Mouse (Mus musculus) embryonic facial prominence, embryonic 14.5 days (tissue): ENCODE data around the gene Smap1. TPM values are rescaled to one million over a fixed set of nuclear protein-coding genes. Genes with fewer than 3 reads are reported as not detected.
A peak's percentile ranks its signal among the peaks of the same experiment; 100 is the strongest.

Source experiments
- ATAC-seq: fragments of 200-750 bp; cut with Nextera tagmentation; 2 replicates; pipeline ENCODE4 v1.8.0; 2017; ENCODE audit warnings: low read depth, moderate number of reproducible peaks, moderate TSS enrichment
- DNase-seq: peaks from one replicate; pipeline ENCODE4 v3.0.0-alpha.2; 2015; ENCODE audit warnings: low spot score
- H3K27ac ChIP-seq: fragments of 300-500 bp; sonication (generic); replicated peaks from 2 replicates; pipeline ENCODE4 v1.5.1; 2014; ENCODE audit warnings: low read depth, mild to moderate bottlenecking, low read length, moderate library complexity
- H3K27me3 ChIP-seq: fragments of 300-500 bp; sonication (generic); replicated peaks from 2 replicates; pipeline ENCODE4 v1.6.1; 2014; ENCODE audit warnings: low read length; ENCODE audit not compliant: control insufficient read depth, insufficient read depth
- H3K36me3 ChIP-seq: fragments of 300-500 bp; sonication (generic); 2 replicates; pipeline ENCODE4 v1.6.1; 2014; ENCODE audit warnings: low read length, mixed read lengths; ENCODE audit not compliant: control insufficient read depth, insufficient read depth
- H3K4me1 ChIP-seq: fragments of 300-500 bp; sonication (generic); 2 replicates; pipeline ENCODE4 v1.6.1; 2014; ENCODE audit warnings: antibody characterized with exemption, low read length; ENCODE audit not compliant: control insufficient read depth, insufficient read depth
- H3K4me2 ChIP-seq: fragments of 300-500 bp; sonication (generic); 2 replicates; pipeline ENCODE4 v1.6.1; 2014; ENCODE audit warnings: low read depth, mild to moderate bottlenecking, low read length, moderate library complexity, mixed read lengths
- H3K4me3 ChIP-seq: fragments of 300-500 bp; sonication (generic); 2 replicates; pipeline ENCODE4 v1.5.1; 2014; ENCODE audit warnings: low read depth, mild to moderate bottlenecking, low read length
- H3K9ac ChIP-seq: fragments of 300-500 bp; sonication (generic); 2 replicates; pipeline ENCODE4 v1.6.1; 2014; ENCODE audit warnings: low read depth, mild to moderate bottlenecking, low read length, moderate library complexity, mixed read lengths
- H3K9me3 ChIP-seq: fragments of 300-500 bp; sonication (generic); 2 replicates; pipeline ENCODE4 v1.6.1; 2016; ENCODE audit warnings: low read length; ENCODE audit not compliant: control insufficient read depth
- WGBS: fragments of 180-500 bp; shearing (Covaris S2); extraction: QIAGEN DNeasy Blood & Tissue Kit; methylation state at CpG from one replicate; pipeline ENCODE4 v1.1.7; 2014; 5-methylcytosine and 5-hydroxymethylcytosine counted together
- polyA plus RNA-seq: library from polyadenylated mRNA; unstranded; fragments of >200 nt; fragmentation: Nextera tagmentation; extraction: Ambion mirVana; gene quantifications from 2 replicates; pipeline ENCODE4 v1.2.1, GENCODE M21; 2014

Gene Smap1
- polyA plus RNA-seq, 1 experiment from 2014 or later, result 55.4 TPM

DNA sequence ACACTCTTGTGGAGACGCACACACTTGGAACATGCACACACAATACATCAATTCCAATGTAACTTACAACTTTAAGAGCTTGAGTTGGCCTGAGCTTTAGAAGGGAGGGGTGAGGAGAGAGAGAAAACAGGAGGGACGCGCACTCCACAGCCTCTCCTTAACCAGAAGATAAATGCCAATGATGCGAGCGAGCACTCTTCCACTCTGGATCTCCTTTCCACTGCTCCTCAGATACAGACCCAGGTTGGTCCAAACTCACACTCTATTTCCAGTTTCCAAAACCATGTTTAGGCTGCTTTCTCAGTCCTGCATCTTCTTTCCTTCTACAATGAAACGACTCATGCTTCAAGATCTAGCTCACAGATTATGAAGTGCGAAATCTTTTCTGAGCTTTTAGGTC is 56.6 kb downstream of the Smap1 start:
- WGBS, result 93% methylated on average over 7 of the region's 7 CpGs
- Histone ChIP-seq H3K36me3 (peaks cover 8% of the 10 kb centered on the region), H3K4me2 (no peak overlapping the region), H3K4me3 (no peak overlapping the region), H3K9ac (no peak overlapping the region), H3K27me3 (no peaks in the 10 kb centered on the region), H3K4me1 (peaks cover 3% of the 10 kb centered on the region; the same call in 1 of the 2 replicates), H3K27ac (no peak overlapping the region), H3K9me3 (no peaks in the 10 kb centered on the region)
- DNase-seq (no peak), ATAC-seq (no peak)

DNA sequence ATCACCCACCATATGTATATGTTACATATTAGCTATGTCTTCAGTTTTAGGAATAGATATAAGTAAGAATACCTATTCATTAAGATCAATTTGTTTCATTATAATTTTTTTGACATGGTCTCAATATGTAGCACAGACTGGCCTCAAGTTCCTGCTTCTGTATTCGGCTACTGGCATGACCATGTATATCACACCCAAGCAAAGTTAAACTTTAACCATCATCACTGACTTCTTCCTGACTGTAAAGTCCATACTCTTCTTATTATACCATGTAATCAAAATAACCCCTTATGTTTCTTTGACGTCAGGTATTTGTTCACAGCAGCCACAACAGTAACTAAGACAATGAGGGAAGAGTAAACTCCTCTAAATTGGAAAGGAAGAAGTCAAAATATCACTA is 61.2 kb downstream of the Smap1 start:
- Histone ChIP-seq H3K9ac (no peak overlapping the region), H3K27ac (no peak overlapping the region), H3K4me3 (no peak overlapping the region), H3K4me2 (no peak overlapping the region), H3K4me1 (no peaks in the 10 kb centered on the region), H3K27me3 (no peaks in the 10 kb centered on the region), H3K36me3 (peaks cover 34% of the 10 kb centered on the region), H3K9me3 (no peaks in the 10 kb centered on the region)
- DNase-seq (no peak), ATAC-seq (no peak)
- WGBS, result 90% methylated on average over 2 of the region's 2 CpGs

DNA sequence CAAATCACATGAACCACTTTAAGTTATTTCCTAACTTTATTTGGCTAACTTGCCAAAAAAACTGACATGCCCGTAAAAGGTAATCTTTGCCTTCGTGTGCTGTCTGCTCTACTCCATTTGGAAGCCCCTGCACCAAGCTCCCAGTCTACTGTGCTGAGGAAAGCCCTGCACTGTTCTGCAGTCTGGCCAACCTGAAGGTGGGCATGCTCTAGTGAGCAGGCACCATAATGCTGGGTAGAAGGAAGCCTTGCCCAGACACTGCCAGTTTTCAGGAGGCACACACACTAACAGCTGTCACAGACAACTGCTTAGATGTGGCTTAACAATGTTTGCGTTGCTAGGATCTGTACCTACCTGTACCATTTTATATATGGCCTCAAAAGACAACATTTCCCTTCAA is 66.5 kb downstream of the Smap1 start:
- WGBS, result 78% methylated on average over 3 of the region's 3 CpGs
- DNase-seq, result no peak
- H3K9me3 ChIP-seq, result no peaks in the 10 kb centered on the region
- no peak overlapping the region for H3K4me3 ChIP-seq
- H3K4me1 ChIP-seq, result no peaks in the 10 kb centered on the region
- H3K9ac ChIP-seq, result no peak overlapping the region
- no peak for ATAC-seq
- H3K27me3 ChIP-seq, result no peaks in the 10 kb centered on the region
- no peak overlapping the region for H3K4me2 ChIP-seq
- H3K27ac ChIP-seq, result no peak overlapping the region
- H3K36me3 ChIP-seq, result peaks cover 53% of the 10 kb centered on the region

DNA sequence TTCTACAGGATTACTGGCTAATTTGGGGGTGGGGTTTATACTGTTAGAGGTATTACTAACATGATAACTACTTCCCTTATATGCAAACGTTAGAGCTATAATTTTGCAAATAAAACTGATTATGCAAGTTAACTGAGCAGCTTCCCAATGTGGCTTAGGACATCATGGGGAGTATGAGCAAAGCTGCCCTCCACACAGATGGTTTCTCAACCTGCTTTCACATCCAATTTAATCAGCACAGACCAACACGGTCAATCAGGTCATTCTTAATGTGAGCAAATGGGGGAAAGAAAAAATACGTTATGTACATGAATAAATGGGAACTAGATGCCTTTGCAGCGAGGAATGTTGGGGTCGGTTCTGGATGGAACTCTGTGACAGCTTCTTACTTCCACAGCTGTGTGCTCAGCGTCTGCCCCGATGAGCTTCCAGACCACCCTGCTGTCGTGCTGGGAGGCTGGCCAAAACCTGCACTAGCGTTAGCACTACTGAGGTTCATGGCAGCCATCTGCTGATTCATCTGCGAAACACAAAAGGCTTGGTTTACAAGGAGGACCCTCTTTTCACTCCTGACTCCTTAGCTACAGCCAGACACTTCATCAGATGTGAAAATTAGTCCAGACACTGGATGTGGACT is 76.0 kb downstream of the Smap1 start:
- Histone ChIP-seq H3K36me3 (peaks cover 61% of the 10 kb centered on the region), H3K4me1 (no peaks in the 10 kb centered on the region), H3K27me3 (no peaks in the 10 kb centered on the region), H3K27ac (no peak overlapping the region), H3K9ac (no peak overlapping the region), H3K9me3 (no peaks in the 10 kb centered on the region), H3K4me2 (no peak overlapping the region), H3K4me3 (no peak overlapping the region)
- 71% methylated on average over 10 of the region's 10 CpGs for WGBS
- DNase-seq, result peak; percentile 61
- peak; percentile 56; the same call in 1 of the 2 replicates for ATAC-seq

DNA sequence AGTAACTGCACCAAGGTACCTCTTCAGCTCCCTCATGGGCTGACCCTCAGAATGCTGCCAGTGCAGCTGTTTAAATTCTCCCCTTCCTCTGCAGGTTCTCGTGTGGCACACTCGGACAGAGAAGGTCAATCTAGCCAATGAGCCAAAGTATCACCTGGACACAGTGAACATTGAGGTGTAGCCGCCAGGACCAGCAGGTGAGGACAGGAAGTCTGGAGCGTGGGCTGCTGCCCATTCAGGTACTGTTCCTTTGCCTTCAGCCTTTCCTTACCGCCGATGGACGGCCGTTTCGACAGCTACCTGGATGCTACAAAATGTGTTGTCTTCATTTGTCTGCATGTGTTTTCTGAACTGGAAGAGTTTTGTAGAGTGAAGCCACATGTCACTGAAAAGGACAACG is 77.1 kb downstream of the Smap1 start:
- WGBS, result 91% methylated on average over 10 of the region's 10 CpGs

DNA sequence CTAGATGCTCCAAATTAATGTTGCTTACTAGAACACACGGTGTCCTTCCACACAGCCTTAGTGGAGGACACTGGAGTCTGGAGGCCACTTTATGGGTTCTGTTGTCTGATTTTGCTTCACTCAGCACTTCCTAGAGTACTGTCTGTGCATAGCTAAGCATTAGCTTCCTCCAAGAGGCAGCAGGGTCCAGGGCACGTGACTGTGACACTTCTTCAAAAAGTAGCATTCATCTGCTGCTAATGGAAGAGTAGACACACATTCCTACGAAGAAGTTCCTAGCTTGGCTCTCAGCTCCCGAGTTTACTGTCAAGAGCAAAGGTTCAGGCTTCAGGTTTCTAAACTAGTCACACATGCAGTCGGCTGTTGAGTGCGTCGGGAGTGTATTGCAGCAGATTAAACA is 78.3 kb downstream of the Smap1 start:
- ATAC-seq, result no peak
- H3K4me3 ChIP-seq, result no peak overlapping the region
- H3K36me3 ChIP-seq, result peaks cover 48% of the 10 kb centered on the region
- no peak overlapping the region for H3K9ac ChIP-seq
- H3K27me3 ChIP-seq, result no peaks in the 10 kb centered on the region
- no peak for DNase-seq
- no peaks in the 10 kb centered on the region for H3K9me3 ChIP-seq
- H3K4me2 ChIP-seq, result no peak overlapping the region
- 86% methylated on average over 7 of the region's 7 CpGs for WGBS
- no peak overlapping the region for H3K27ac ChIP-seq
- H3K4me1 ChIP-seq, result no peaks in the 10 kb centered on the region

More for the DNA sequence above, 77.1 kb downstream of the Smap1 start:
- Histone ChIP-seq H3K4me2 (no peak overlapping the region), H3K4me1 (no peaks in the 10 kb centered on the region), H3K4me3 (no peak overlapping the region), H3K36me3 (peaks cover 55% of the 10 kb centered on the region), H3K9ac (no peak overlapping the region), H3K9me3 (no peaks in the 10 kb centered on the region), H3K27me3 (no peaks in the 10 kb centered on the region), H3K27ac (no peak overlapping the region)
- ATAC-seq (no peak), DNase-seq (no peak)

DNA sequence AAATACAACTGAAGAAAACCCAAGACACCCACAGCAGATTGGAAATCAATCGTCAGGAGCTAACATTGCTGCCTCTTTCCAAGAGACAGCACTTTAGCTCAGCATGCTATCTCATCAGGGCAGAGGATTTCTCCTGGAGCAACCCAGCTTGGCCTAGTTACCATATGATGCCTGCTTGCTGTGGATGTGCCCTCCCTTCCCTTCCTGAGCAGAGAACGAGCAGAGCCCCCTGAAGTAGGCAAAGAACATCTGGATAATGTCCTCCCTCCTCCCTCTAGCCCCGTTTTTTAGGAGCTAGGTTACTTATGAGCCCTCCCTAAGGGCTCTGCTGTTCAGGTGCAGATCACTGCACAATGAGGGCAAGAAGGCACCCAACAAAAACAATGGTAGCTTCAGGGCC is 79.5 kb downstream of the Smap1 start:
- DNase-seq (no peak), ATAC-seq (no peak)
- no peaks in the 10 kb centered on the region for H3K9me3 ChIP-seq
- no peak overlapping the region for H3K9ac ChIP-seq
- no peaks in the 10 kb centered on the region for H3K27me3 ChIP-seq
- WGBS, result 59% methylated on average over 3 of the region's 3 CpGs
- peaks cover 37% of the 10 kb centered on the region for H3K36me3 ChIP-seq
- H3K27ac ChIP-seq, result no peak overlapping the region
- H3K4me3 ChIP-seq, result no peak overlapping the region
- no peaks in the 10 kb centered on the region for H3K4me1 ChIP-seq
- no peak overlapping the region for H3K4me2 ChIP-seq

DNA sequence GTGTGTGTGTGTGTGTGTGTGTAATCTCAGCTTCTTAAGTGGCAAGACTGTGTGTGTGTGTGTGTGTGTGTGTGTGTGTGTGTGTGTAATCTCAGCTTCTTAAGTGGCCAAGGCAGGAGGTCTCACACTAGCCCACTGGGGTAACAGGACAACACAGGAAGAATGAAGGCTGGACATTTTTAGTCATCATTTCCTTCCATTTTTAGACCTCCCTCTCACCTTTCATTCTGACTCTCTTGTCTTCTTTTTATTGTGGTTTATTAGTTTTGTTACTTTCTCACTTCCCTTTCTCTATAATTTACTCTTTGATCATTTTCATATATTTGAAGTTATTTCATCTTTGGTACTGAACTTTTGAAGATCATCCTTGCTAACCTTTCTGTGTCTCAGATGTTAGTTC is 81.2 kb downstream of the Smap1 start:
- Histone ChIP-seq H3K27me3 (no peaks in the 10 kb centered on the region), H3K4me1 (no peaks in the 10 kb centered on the region), H3K9me3 (no peaks in the 10 kb centered on the region), H3K27ac (no peak overlapping the region), H3K4me3 (no peak overlapping the region), H3K9ac (no peak overlapping the region), H3K4me2 (no peak overlapping the region), H3K36me3 (peaks cover 31% of the 10 kb centered on the region)
- DNase-seq (no peak), ATAC-seq (no peak)

DNA sequence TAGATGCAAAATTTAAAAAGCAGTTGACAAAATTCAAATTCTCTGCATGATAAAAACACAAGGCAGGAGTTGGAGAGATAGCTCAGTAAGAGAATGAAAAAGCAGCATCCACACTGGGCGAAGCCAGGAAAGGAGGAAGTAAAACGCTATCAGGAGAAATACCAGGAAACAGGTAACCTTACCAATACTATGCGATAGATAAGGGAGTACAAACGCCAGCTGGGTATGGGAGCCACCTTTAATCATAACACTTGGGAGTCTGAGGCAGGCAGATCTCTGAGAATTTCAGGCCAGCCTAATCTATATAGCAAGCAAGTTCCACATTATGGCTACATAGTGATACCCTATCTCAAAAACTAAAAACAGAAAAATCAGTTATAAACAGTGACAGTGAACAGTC is 85.5 kb downstream of the Smap1 start:
- H3K9me3 ChIP-seq, result no peaks in the 10 kb centered on the region
- H3K4me3 ChIP-seq, result no peak overlapping the region
- no peak overlapping the region for H3K9ac ChIP-seq
- no peaks in the 10 kb centered on the region for H3K27me3 ChIP-seq
- 88% methylated on average over 4 of the region's 4 CpGs for WGBS
- no peaks in the 10 kb centered on the region for H3K36me3 ChIP-seq
- H3K4me1 ChIP-seq, result no peaks in the 10 kb centered on the region
- no peak for ATAC-seq
- DNase-seq, result no peak
- no peak overlapping the region for H3K27ac ChIP-seq
- no peak overlapping the region for H3K4me2 ChIP-seq
